Mouse (Mus musculus) spleen, postnatal 14 days (tissue): Measurements from ENCODE around the gene Tnpo2.
"Not testable (repeated sequence)": the region's sequence is repeated elsewhere in the genome, so short reads cannot be mapped to it uniquely, and the experiment has no call there.

Experiments
- DNase-seq, 2 experiments: peaks; one replicate each; pipeline ENCODE4 v3.0.0; 2021 to 2022; ENCODE audit warnings: low spot score in 2 of 2

Gene Tnpo2

GRCm38 (mm10) chr8:85073041-85073612 is 36.4 kb downstream of the Tnpo2 start:
- no peak for DNase-seq

- no peak for DNase-seq
These were observed 37.5 kb downstream of the Tnpo2 start for GRCm38 (mm10) chr8:85074167-85074566.

GRCm38 (mm10) chr8:85074617-85075016 is 37.9 kb downstream of the Tnpo2 start:
- DNase-seq = no peak

- peak; percentile 30 to 39 for DNase-seq
These were observed 39.3 kb downstream of the Tnpo2 start for GRCm38 (mm10) chr8:85076001-85076400.

- DNase-seq = peak; percentile 57 to 74
These were observed 40.3 kb downstream of the Tnpo2 start for GRCm38 (mm10) chr8:85076993-85077392.

- no peak for DNase-seq
These were observed 43.5 kb downstream of the Tnpo2 start for GRCm38 (mm10) chr8:85080214-85080531.

GRCm38 (mm10) chr8:85080532-85081215 is 44.0 kb downstream of the Tnpo2 start, which contains the start of gene Wdr83os:
TSS of gene Wdr83os (plus strand) at chr8:85080740.
- DNase-seq = peak in 1 of 2 experiments; percentile 54

- peak; percentile 39 to 58 for DNase-seq
These were observed 44.5 kb downstream of the Tnpo2 start, which contains the start of gene Wdr83 for GRCm38 (mm10) chr8:85081216-85081555. TSS of gene Wdr83 (minus strand) at chr8:85081306.

GRCm38 (mm10) chr8:85082169-85082568 is 45.5 kb downstream of the Tnpo2 start:
- not testable (repeated sequence) for DNase-seq

- peak; percentile 72 to 76 for DNase-seq
These were observed 46.5 kb downstream of the Tnpo2 start, which contains the start of gene Man2b1 for GRCm38 (mm10) chr8:85083108-85083813. TSS of gene Man2b1 (plus strand) at chr8:85083270.

GRCm38 (mm10) chr8:85084633-85085032 is 47.9 kb downstream of the Tnpo2 start:
- DNase-seq = no peak

GRCm38 (mm10) chr8:85086238-85086637 is 49.5 kb downstream of the Tnpo2 start:
- no peak for DNase-seq

GRCm38 (mm10) chr8:85088771-85089170 is 52.1 kb downstream of the Tnpo2 start:
- no peak for DNase-seq

- DNase-seq = no peak
These were observed 54.1 kb downstream of the Tnpo2 start for GRCm38 (mm10) chr8:85090856-85091255.

- DNase-seq = no peak
These were observed 54.9 kb downstream of the Tnpo2 start for GRCm38 (mm10) chr8:85091526-85092090.

GRCm38 (mm10) chr8:85095051-85095450 is 58.3 kb downstream of the Tnpo2 start:
- no peak for DNase-seq

GRCm38 (mm10) chr8:85095566-85095965 is 58.9 kb downstream of the Tnpo2 start:
- no peak for DNase-seq

GRCm38 (mm10) chr8:85096196-85096595 is 59.5 kb downstream of the Tnpo2 start:
- no peak for DNase-seq

- DNase-seq = no peak
These were observed 60.1 kb downstream of the Tnpo2 start for GRCm38 (mm10) chr8:85096850-85097249.

GRCm38 (mm10) chr8:85100076-85100665 is 63.5 kb downstream of the Tnpo2 start:
- no peak for DNase-seq
